Mouse (Mus musculus) C2C12 (cell line): ENCODE data around the gene Nkx6-1.

Experiments used
- CTCF ChIP-seq: IDR thresholded peaks from one replicate; pipeline ENCODE4 v1.5.1; 2011; ENCODE audit not compliant: control insufficient read depth, insufficient read depth, insufficient read length
- MYOD1 ChIP-seq: IDR thresholded peaks from one replicate; pipeline ENCODE4 v1.6.1; 2011; ENCODE audit warnings: low read depth; ENCODE audit not compliant: control insufficient read depth, insufficient read length

DNA sequence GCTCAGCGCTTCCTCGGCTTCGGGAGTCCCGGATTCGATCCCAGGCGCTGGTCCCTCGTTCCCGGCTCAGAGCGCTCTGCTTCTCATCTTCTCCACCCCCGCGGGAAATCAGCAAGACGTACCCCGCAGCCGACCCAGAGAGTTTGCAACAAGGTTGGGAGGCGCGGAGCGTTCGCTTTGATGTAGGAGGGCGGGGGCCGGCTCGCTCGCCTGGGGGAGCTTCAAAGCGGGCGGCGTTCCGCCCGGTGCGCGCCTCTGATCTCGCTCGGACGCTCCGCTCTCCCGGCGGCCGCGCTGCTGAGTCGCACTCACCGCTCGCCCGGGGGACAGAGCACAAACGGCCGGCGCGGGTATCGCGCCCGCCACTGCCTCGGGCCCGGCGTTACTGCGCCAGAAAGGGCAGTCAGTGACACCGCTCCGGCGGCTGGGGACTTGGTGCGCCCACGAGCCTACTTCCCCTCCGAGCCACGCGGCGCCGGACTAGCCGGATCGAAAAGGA is 324 bp downstream of the Nkx6-1 start:
- TF ChIP-seq MYOD1 (no peak), CTCF (no peak)
